Mouse (Mus musculus) C2C12 (cell line): ENCODE measurements at regions not wholly inside any gene's neighbourhood (a gene's known extent, or its start where the extent isn't known, plus 50 kb on each side); places are given as distances from the start of the nearest gene placed in this dataset.

Experiments used
- CEBPB ChIP-seq: IDR thresholded peaks from one replicate; pipeline ENCODE4 v1.6.1; 2011; ENCODE audit warnings: low read depth, mild to moderate bottlenecking, control low read depth, moderate library complexity
- CTCF ChIP-seq: IDR thresholded peaks from one replicate; pipeline ENCODE4 v1.5.1; 2011; ENCODE audit not compliant: control insufficient read depth, insufficient read depth, insufficient read length
- MAX ChIP-seq: IDR thresholded peaks from one replicate; pipeline ENCODE4 v1.6.1; 2011; ENCODE audit warnings: mild to moderate bottlenecking, control low read depth
- MYOD1 ChIP-seq: IDR thresholded peaks from one replicate; pipeline ENCODE4 v1.6.1; 2011; ENCODE audit warnings: low read depth; ENCODE audit not compliant: control insufficient read depth, insufficient read length
- MYOG ChIP-seq: IDR thresholded peaks from one replicate; pipeline ENCODE4 v1.6.1; 2011; ENCODE audit not compliant: control insufficient read depth, insufficient read length; ENCODE audit errors: extremely low read depth
- USF1 ChIP-seq: IDR thresholded peaks from one replicate; pipeline ENCODE4 v1.6.1; 2011; ENCODE audit warnings: low read depth, mild to moderate bottlenecking, control low read depth, moderate library complexity

DNA sequence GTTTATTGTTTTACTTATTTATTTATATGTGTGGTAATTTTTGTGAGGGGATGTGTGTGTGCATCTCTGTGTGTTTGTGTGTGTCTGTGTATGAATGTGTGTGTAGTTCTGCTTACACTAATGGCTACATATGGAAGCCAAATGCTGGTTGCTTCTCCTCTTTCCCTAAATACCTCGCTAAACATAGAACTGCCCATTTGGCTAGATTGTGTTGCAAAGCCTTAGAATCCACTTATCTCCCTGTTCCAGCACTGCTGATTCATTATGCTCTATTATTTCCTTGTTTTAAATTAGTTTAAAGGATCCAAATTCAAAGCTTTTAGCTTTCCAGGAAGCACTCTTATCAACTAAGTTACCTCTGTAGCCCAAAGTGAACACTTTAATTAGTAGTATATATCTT is 1148.5 kb upstream of the Cited2 start:
- TF ChIP-seq MYOD1 (no peak), CTCF (no peak), MYOG (no peak), MAX (no peak), USF1 (no peak), CEBPB (no peak)
